Mouse (Mus musculus) embryonic facial prominence, embryonic 11.5 days (tissue): Measurements from ENCODE around the gene Trappc2l. TPM values are rescaled to one million over a fixed set of nuclear protein-coding genes. Genes with fewer than 3 reads are reported as not detected.
"Not testable (repeated sequence)": the region's sequence is repeated elsewhere in the genome, so short reads cannot be mapped to it uniquely, and the experiment has no call there.

Experiments used
- ATAC-seq: fragments of 200-750 bp; cut with Nextera tagmentation; replicated peaks from 2 replicates; pipeline ENCODE4 v1.8.0; 2017; ENCODE audit warnings: low read depth; ENCODE audit not compliant: insufficient number of reproducible peaks, low FRiP score, low TSS enrichment
- DNase-seq: peaks from one replicate; pipeline ENCODE4 v3.0.0-alpha.2; 2015; ENCODE audit warnings: low spot score
- H3K27ac ChIP-seq: fragments of 300-500 bp; sonication (generic); replicated peaks from 2 replicates; pipeline ENCODE4 v1.5.1; 2014; ENCODE audit warnings: mild to moderate bottlenecking, low read depth, low read length, control low read depth
- H3K27me3 ChIP-seq: fragments of 300-500 bp; sonication (generic); 2 replicates; pipeline ENCODE4 v1.6.1; 2014; ENCODE audit warnings: mild to moderate bottlenecking, low read length, moderate library complexity, mixed read lengths; ENCODE audit not compliant: control insufficient read depth, insufficient read depth
- H3K36me3 ChIP-seq: fragments of 300-500 bp; sonication (generic); replicated peaks from 2 replicates; pipeline ENCODE4 v1.6.1; 2014; ENCODE audit warnings: low read depth, mild to moderate bottlenecking, low read length, moderate library complexity, mixed read lengths; ENCODE audit not compliant: control insufficient read depth, insufficient read depth
- H3K4me1 ChIP-seq: fragments of 300-500 bp; sonication (generic); 2 replicates; pipeline ENCODE4 v1.6.1; 2014; ENCODE audit warnings: low read length, mixed read lengths; ENCODE audit not compliant: control insufficient read depth, insufficient read depth
- H3K4me2 ChIP-seq: fragments of 300-500 bp; sonication (generic); 2 replicates; pipeline ENCODE4 v1.6.1; 2014; ENCODE audit warnings: low read depth, mild to moderate bottlenecking, control low read depth, low read length, moderate library complexity
- H3K4me3 ChIP-seq: fragments of 300-500 bp; sonication (generic); 2 replicates; pipeline ENCODE4 v1.5.1; 2014; ENCODE audit warnings: low read depth, low read length, control low read depth
- H3K9ac ChIP-seq: fragments of 300-500 bp; sonication (generic); replicated peaks from 2 replicates; pipeline ENCODE4 v1.6.1; 2014; ENCODE audit warnings: mild to moderate bottlenecking, control low read depth, low read length
- H3K9me3 ChIP-seq: fragments of 300-500 bp; sonication (generic); replicated peaks from 2 replicates; pipeline ENCODE4 v1.6.1; 2016; ENCODE audit warnings: mild to moderate bottlenecking, low read length, inconsistent platforms, mixed read lengths; ENCODE audit not compliant: control insufficient read depth
- WGBS: fragments of 180-500 bp; shearing (Covaris S2); extraction: QIAGEN DNeasy Blood & Tissue Kit; methylation state at CpG from one replicate; pipeline ENCODE4 v1.1.7; 2014; 5-methylcytosine and 5-hydroxymethylcytosine counted together
- polyA plus RNA-seq: library from polyadenylated mRNA; unstranded; fragments of >200 nt; fragmentation: Nextera tagmentation; extraction: Ambion mirVana; gene quantifications from 2 replicates; pipeline ENCODE4 v1.2.1, GENCODE M21; 2014

The Trappc2l gene
- polyA plus RNA-seq, 1 experiment from 2014 or later: 38.1 TPM

DNA sequence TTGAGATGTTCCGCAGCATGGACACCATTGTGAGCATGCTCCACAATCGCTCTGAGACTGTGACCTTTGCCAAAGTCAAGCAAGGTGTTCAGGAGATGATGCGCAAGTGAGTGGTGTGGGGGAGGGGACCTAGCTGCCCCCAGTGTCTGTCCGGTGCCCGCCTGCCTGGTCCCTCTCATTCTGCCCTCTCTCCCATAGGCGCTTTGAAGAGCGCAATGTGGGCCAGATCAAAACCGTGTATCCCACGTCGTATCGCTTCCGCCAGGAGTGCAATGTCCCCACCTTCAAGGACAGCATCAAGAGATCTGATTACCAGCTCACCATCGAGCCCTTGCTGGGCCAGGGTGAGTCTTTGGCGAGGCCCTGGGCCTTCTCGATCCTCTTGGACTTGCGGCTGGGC is 41.4 kb upstream of the Trappc2l start:
- Histone ChIP-seq H3K27me3 (no peaks in the 10 kb centered on the region), H3K36me3 (peaks cover 19% of the 10 kb centered on the region), H3K4me2 (no peak overlapping the region), H3K9ac (no peak overlapping the region), H3K4me3 (no peak overlapping the region), H3K27ac (no peak overlapping the region), H3K9me3 (no peaks in the 10 kb centered on the region), H3K4me1 (peaks cover 5% of the 10 kb centered on the region)
- ATAC-seq (no peak), DNase-seq (no peak)
- WGBS: 93% methylated on average over 16 of the region's 16 CpGs

DNA sequence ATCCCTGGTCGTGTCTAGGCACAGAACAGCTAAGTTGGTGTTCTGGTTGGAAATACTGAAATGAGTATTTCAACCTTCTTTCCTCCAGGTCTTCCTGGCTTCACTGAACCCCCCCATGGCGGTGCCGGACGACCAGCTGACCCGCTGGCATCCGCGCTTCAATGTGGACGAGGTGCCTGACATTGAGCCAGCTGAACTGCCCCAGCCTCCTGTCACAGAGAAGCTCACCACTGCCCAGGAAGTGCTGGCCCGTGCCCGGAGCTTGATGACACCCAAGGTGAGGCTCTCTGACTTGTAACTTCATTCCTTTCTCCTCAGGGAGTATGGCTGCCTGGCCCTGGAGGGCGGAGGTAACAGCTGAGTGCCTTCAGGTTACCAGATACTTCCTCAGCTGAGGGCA is 40.3 kb upstream of the Trappc2l start:
- Histone ChIP-seq H3K36me3 (peaks cover 19% of the 10 kb centered on the region), H3K27me3 (no peaks in the 10 kb centered on the region), H3K9ac (no peak overlapping the region), H3K4me1 (peaks cover 5% of the 10 kb centered on the region), H3K27ac (no peak overlapping the region), H3K9me3 (no peaks in the 10 kb centered on the region), H3K4me2 (no peak overlapping the region), H3K4me3 (no peak overlapping the region)
- WGBS: 93% methylated on average over 11 of the region's 11 CpGs
- no peak for DNase-seq
- ATAC-seq: no peak

- H3K4me2 ChIP-seq: no peak overlapping the region
- H3K27ac ChIP-seq: no peak overlapping the region
- ATAC-seq: no peak
- DNase-seq: no peak
- H3K36me3 ChIP-seq: peaks cover 19% of the 10 kb centered on the region
- H3K9ac ChIP-seq: no peak overlapping the region
- 94% methylated on average over 17 of the region's 17 CpGs for WGBS
- H3K4me1 ChIP-seq: peaks cover 5% of the 10 kb centered on the region
- H3K9me3 ChIP-seq: no peaks in the 10 kb centered on the region
- H3K27me3 ChIP-seq: no peaks in the 10 kb centered on the region
- H3K4me3 ChIP-seq: no peak overlapping the region
These were observed 39.6 kb upstream of the Trappc2l start for GRCm38 (mm10) chr8:122571750-122572267.

DNA sequence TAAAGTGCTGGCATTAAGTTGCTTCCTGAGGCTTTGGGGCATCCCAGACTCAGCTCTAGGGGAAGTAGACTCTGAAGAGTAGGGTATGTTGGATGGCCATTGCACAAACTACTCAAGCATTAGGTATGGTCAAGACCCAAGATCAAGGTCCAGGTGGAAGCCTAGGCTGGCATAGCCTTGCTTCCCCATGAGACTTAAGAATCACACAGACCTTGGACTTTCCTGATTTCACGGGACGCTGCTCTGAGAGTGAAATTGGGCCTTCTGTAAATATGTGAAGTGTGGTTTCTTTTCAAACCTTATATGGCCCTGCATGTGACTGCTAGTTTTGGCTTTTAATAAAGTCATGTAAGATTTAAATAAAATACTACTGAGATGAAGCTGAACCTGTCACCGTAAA is 38.7 kb upstream of the Trappc2l start:
- DNase-seq (no peak), ATAC-seq (no peak)
- Histone ChIP-seq H3K4me1 (peaks cover 9% of the 10 kb centered on the region), H3K4me2 (no peak overlapping the region), H3K9me3 (no peaks in the 10 kb centered on the region), H3K27ac (no peak overlapping the region), H3K4me3 (no peak overlapping the region), H3K9ac (no peak overlapping the region), H3K36me3 (peaks cover 19% of the 10 kb centered on the region), H3K27me3 (no peaks in the 10 kb centered on the region)
- 85% methylated on average over 3 of the region's 3 CpGs for WGBS

DNA sequence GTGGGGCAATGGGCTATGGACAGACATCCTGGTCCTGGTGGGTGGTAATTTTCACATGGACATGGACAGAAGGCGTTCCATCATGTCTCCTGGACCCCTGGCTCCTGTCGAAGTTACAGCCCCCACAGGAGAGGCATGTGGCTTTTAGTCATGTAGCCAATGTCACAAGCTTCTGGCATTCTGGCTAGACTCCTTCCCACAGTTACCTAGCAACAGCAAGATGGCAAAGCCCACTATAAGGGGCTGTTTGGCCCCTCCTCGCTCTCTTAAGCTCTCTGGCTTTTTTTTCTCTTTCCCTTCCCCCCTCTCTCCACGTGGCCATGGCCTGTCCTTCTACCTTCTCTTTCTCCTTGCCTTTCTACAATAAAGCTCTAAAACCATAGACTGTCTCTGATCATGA is 38.3 kb upstream of the Trappc2l start:
- not testable (repeated sequence) for H3K4me2 ChIP-seq, H3K9me3 ChIP-seq, DNase-seq, H3K27me3 ChIP-seq, ATAC-seq, H3K4me3 ChIP-seq, H3K9ac ChIP-seq, H3K27ac ChIP-seq, H3K4me1 ChIP-seq
- 51% methylated on average over 4 of the region's 4 CpGs for WGBS
- peaks cover 19% of the 10 kb centered on the region for H3K36me3 ChIP-seq

DNA sequence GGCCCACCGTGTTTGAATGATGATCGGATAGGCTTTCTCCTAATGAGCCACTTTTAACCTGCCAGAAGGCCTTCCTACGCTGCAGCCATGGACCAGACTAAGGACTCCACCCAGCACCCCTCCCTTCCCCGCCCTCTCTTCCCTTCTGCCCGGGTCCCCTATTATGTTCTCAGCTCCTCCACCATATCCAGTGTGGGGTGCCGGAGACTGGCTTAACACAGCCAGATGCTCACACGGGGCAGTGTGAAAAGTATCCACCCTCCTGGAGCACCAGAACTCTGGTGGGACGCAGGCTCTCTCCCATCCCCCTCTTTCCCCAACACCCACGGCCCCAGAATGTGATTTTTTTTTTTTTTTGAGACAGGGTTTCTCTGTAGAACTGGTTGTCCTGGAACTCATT is 37.9 kb upstream of the Trappc2l start:
- Histone ChIP-seq H3K27ac (no peak overlapping the region), H3K9ac (no peak overlapping the region), H3K36me3 (peaks cover 19% of the 10 kb centered on the region), H3K9me3 (no peaks in the 10 kb centered on the region), H3K4me3 (no peak overlapping the region), H3K4me2 (no peak overlapping the region), H3K4me1 (peaks cover 9% of the 10 kb centered on the region), H3K27me3 (no peaks in the 10 kb centered on the region)
- WGBS: 63% methylated on average over 9 of the region's 9 CpGs
- DNase-seq (no peak), ATAC-seq (no peak)

- H3K36me3 ChIP-seq: peaks cover 19% of the 10 kb centered on the region
- H3K27ac ChIP-seq: no peak overlapping the region
- H3K27me3 ChIP-seq: no peaks in the 10 kb centered on the region
- DNase-seq (no peak), ATAC-seq (no peak)
- no peak overlapping the region for H3K4me2 ChIP-seq
- no peak overlapping the region for H3K9ac ChIP-seq
- WGBS: 65% methylated on average over 3 of the region's 3 CpGs
- H3K9me3 ChIP-seq: no peaks in the 10 kb centered on the region
- peaks cover 7% of the 10 kb centered on the region for H3K4me1 ChIP-seq
- H3K4me3 ChIP-seq: no peak overlapping the region
These were observed 37.2 kb upstream of the Trappc2l start for GRCm38 (mm10) chr8:122574264-122574663.

DNA sequence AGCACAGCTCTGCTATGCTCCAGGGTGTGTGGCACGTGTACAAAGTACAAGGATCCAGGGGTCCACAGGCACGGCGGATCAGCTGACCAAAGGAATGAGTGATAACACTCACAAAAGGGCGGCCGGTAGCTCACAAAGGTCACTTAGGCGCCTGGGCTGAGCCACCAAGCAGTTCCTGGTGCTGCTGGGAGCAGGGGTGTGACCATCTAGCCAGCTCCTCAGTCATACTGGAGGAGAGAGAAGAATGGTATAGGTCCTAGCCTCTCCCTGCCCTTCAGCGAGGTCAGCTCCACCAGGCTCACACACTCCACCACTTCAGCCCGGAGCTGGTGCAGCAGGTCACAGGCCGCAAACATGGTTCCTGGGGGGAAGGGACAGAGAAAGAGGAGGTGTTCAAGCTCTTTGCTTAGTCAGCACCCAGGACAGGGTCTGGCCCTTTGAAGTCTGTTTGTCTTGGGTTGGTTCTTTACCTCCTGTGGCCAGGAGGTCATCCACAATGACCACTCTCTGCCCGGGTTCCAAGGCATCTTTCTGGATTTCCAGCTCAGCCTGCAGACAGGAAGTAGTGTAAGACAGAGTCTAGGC is 36.7 kb upstream of the Trappc2l start:
- Histone ChIP-seq H3K4me1 (peaks cover 9% of the 10 kb centered on the region), H3K4me3 (no peak overlapping the region)

More for the DNA sequence above, 36.7 kb upstream of the Trappc2l start:
- H3K27me3 ChIP-seq: no peaks in the 10 kb centered on the region
- 53% methylated on average over 10 of the region's 10 CpGs for WGBS
- peaks cover 17% of the 10 kb centered on the region for H3K36me3 ChIP-seq
- H3K27ac ChIP-seq: 0 out of 2 replicates have a peak overlapping the region, but pooled peaks have one; percentile 24
- no peak overlapping the region for H3K9ac ChIP-seq
- DNase-seq (no peak), ATAC-seq (no peak)
- no peaks in the 10 kb centered on the region for H3K9me3 ChIP-seq
- no peak overlapping the region for H3K4me2 ChIP-seq
